Mouse (Mus musculus): Measurements from ENCODE around the gene H13.

- TF ChIP-seq CTCF (IDR thresholded peaks at IDR 0.05; ENCODE audit: low read depth) = no peak
- TF ChIP-seq EP300 (IDR thresholded peaks at IDR 0.05; ENCODE audit: low read depth) = no peak
These were observed 4.9 kb downstream of the H13 start for GRCm38 (mm10) chr2:152674148-152674547.

Measured in liver, embryonic 14.5 days (tissue).